Mouse (Mus musculus): ENCODE measurements around the gene Slc23a4. TPM values are rescaled to one million over a fixed set of nuclear protein-coding genes. Genes with fewer than 3 reads are reported as not detected.

Slc23a4 gene
- polyA plus RNA-seq, 1 experiment from 2014 or later = 3.4 TPM

GRCm38 (mm10) chr6:34896168-34896780, 91.9 kb downstream of the Slc23a4 start:
- 61% methylated on average over 16 of the region's 16 CpGs for WGBS
- ATAC-seq (ENCODE audit: insufficient number of reproducible peaks, insufficient read depth, low FRiP score, low read depth) = no peak
- Histone ChIP-seq H3K4me1 (ENCODE audit: control insufficient read depth, insufficient read depth, low read length) (no peaks in the 10 kb centered on the region), H3K4me3 (ENCODE audit: low read depth, low read length) (no peak overlapping the region), H3K4me2 (replicated peaks; ENCODE audit: low read depth, low read length) (no peak overlapping the region), H3K9me3 (ENCODE audit: control insufficient read depth, low read depth, low read length) (no peaks in the 10 kb centered on the region), H3K27ac (ENCODE audit: low read length) (no peak overlapping the region), H3K27me3 (ENCODE audit: control insufficient read depth, insufficient read depth, low read length) (no peaks in the 10 kb centered on the region), H3K36me3 (ENCODE audit: control insufficient read depth, insufficient read depth, low read length) (peaks cover 22% of the 10 kb centered on the region), H3K9ac (replicated peaks; ENCODE audit: low read depth, low read length) (no peak overlapping the region)

DNA sequence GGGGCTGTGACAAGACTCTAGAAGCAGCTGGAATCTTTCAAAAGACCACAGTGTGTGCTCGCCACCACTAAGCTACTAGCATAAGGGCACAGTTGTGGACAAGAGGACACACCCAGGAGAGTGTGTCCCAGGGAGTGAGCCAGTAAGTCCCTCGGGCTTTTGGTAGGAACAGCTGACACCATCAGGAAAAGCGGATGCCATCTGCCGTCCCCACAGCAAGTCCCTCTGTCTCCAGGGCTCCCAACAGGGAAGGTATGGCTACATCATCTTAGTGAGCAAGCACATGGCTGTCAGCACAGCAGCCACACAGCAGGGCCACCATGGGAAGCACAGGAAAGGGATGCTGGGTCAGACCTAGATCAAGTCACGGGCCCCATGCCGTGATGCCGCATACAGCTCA, 92.6 kb downstream of the Slc23a4 start:
- ATAC-seq (ENCODE audit: insufficient number of reproducible peaks, insufficient read depth, low FRiP score, low read depth) = no peak
- no peaks in the 10 kb centered on the region for H3K27me3 ChIP-seq (ENCODE audit: control insufficient read depth, insufficient read depth, low read length)
- H3K4me3 ChIP-seq (ENCODE audit: low read depth, low read length) = no peak overlapping the region
- H3K27ac ChIP-seq (ENCODE audit: low read length) = no peak overlapping the region
- no peak overlapping the region for H3K9ac ChIP-seq (replicated peaks; ENCODE audit: low read depth, low read length)
- no peaks in the 10 kb centered on the region for H3K9me3 ChIP-seq (ENCODE audit: control insufficient read depth, low read depth, low read length)
- no peaks in the 10 kb centered on the region for H3K4me1 ChIP-seq (ENCODE audit: control insufficient read depth, insufficient read depth, low read length)
- peaks cover 23% of the 10 kb centered on the region for H3K36me3 ChIP-seq (ENCODE audit: control insufficient read depth, insufficient read depth, low read length)
- WGBS = 87% methylated on average over 7 of the region's 7 CpGs
- no peak overlapping the region for H3K4me2 ChIP-seq (replicated peaks; ENCODE audit: low read depth, low read length)

Other genes starting within 250 kb of the Slc23a4 start
- 6.9 and 8.5 TPM in 2 replicates for gene Agbl3, start 208.0 kb downstream of the Slc23a4 start, polyA plus RNA-seq (2014; fragmentation: Nextera tagmentation; extraction: Ambion mirVana)
- 1.4 and 1.8 TPM in 2 replicates for gene Tmem140, start 125.3 kb downstream of the Slc23a4 start, polyA plus RNA-seq (2014; fragmentation: Nextera tagmentation; extraction: Ambion mirVana)
- 9.4 and 10.0 TPM in 2 replicates for gene Cyren, start 110.3 kb downstream of the Slc23a4 start, polyA plus RNA-seq (2014; fragmentation: Nextera tagmentation; extraction: Ambion mirVana)
- gene Wdr91, start 77.5 kb downstream of the Slc23a4 start, polyA plus RNA-seq (2014; fragmentation: Nextera tagmentation; extraction: Ambion mirVana) = 9.7 and 10.7 TPM in 2 replicates
- not detected in 2 replicates for gene Stra8, start 68.2 kb downstream of the Slc23a4 start, polyA plus RNA-seq (2014; fragmentation: Nextera tagmentation; extraction: Ambion mirVana)
- 36.5 and 40.4 TPM in 2 replicates for gene Cnot4, start 145.3 kb upstream of the Slc23a4 start, polyA plus RNA-seq (2014; fragmentation: Nextera tagmentation; extraction: Ambion mirVana)
- 42.3 and 46.7 TPM in 2 replicates for gene Nup205, start 189.0 kb upstream of the Slc23a4 start, polyA plus RNA-seq (2014; fragmentation: Nextera tagmentation; extraction: Ambion mirVana)

Measured in stomach, embryonic 14.5 days (tissue).